Mouse (Mus musculus): Measurements from ENCODE around the gene Tgfa. TPM values are rescaled to one million over a fixed set of nuclear protein-coding genes. Genes with fewer than 3 reads are reported as not detected.

Gene Tgfa
- polyA plus RNA-seq, 1 experiment from 2014 or later, result 7.2 TPM

- Histone ChIP-seq H3K27ac (ENCODE audit: low read length) (no peak overlapping the region), H3K9me3 (replicated peaks; ENCODE audit: control insufficient read depth, low read length) (no peaks in the 10 kb centered on the region), H3K4me3 (replicated peaks; ENCODE audit: low read length) (no peak overlapping the region), H3K9ac (ENCODE audit: low read length) (no peak overlapping the region), H3K4me2 (ENCODE audit: low read depth, low read length) (no peak overlapping the region), H3K36me3 (ENCODE audit: control insufficient read depth, insufficient read depth, low read length) (no peaks in the 10 kb centered on the region), H3K4me1 (ENCODE audit: control insufficient read depth, insufficient read depth, low read length) (0 out of 2 replicates have a peak, but pooled peaks cover 3% of the 10 kb centered on the region), H3K27me3 (ENCODE audit: control insufficient read depth, insufficient read depth, low read length) (no peaks in the 10 kb centered on the region)
- WGBS, result 84% methylated on average over 9 of the region's 9 CpGs
- ATAC-seq (ENCODE audit: insufficient read depth, low FRiP score), result no peak
These were observed 60.9 kb downstream of the Tgfa start for GRCm38 (mm10) chr6:86255899-86256298.

- 87% methylated on average over 6 of the region's 6 CpGs for WGBS
- no peak overlapping the region for H3K4me3 ChIP-seq (replicated peaks; ENCODE audit: low read length)
These were observed 64.2 kb downstream of the Tgfa start for GRCm38 (mm10) chr6:86259242-86259641.

GRCm38 (mm10) chr6:86260322-86261050, 65.5 kb downstream of the Tgfa start:
- WGBS, result 59% methylated on average over 7 of the region's 7 CpGs
- ATAC-seq (ENCODE audit: insufficient read depth, low FRiP score), result no peak
- no peak overlapping the region for H3K4me3 ChIP-seq (replicated peaks; ENCODE audit: low read length)
- no peak overlapping the region for H3K4me2 ChIP-seq (ENCODE audit: low read depth, low read length)
- H3K9me3 ChIP-seq (replicated peaks; ENCODE audit: control insufficient read depth, low read length), result no peaks in the 10 kb centered on the region
- H3K36me3 ChIP-seq (ENCODE audit: control insufficient read depth, insufficient read depth, low read length), result no peaks in the 10 kb centered on the region
- no peaks in the 10 kb centered on the region for H3K27me3 ChIP-seq (ENCODE audit: control insufficient read depth, insufficient read depth, low read length)
- no peak overlapping the region for H3K9ac ChIP-seq (ENCODE audit: low read length)
- H3K27ac ChIP-seq (ENCODE audit: low read length), result no peak overlapping the region
- no peaks in the 10 kb centered on the region for H3K4me1 ChIP-seq (ENCODE audit: control insufficient read depth, insufficient read depth, low read length)

More at GRCm38 (mm10) chr6:86259242-86259641, 64.2 kb downstream of the Tgfa start:
- Histone ChIP-seq H3K9me3 (replicated peaks; ENCODE audit: control insufficient read depth, low read length) (no peaks in the 10 kb centered on the region), H3K4me2 (ENCODE audit: low read depth, low read length) (no peak overlapping the region), H3K27me3 (ENCODE audit: control insufficient read depth, insufficient read depth, low read length) (no peaks in the 10 kb centered on the region), H3K36me3 (ENCODE audit: control insufficient read depth, insufficient read depth, low read length) (no peaks in the 10 kb centered on the region), H3K27ac (ENCODE audit: low read length) (no peak overlapping the region), H3K4me1 (ENCODE audit: control insufficient read depth, insufficient read depth, low read length) (no peaks in the 10 kb centered on the region), H3K9ac (ENCODE audit: low read length) (no peak overlapping the region)
- ATAC-seq (ENCODE audit: insufficient read depth, low FRiP score), result no peak

- Histone ChIP-seq H3K36me3 (ENCODE audit: control insufficient read depth, insufficient read depth, low read length) (no peaks in the 10 kb centered on the region), H3K27me3 (ENCODE audit: control insufficient read depth, insufficient read depth, low read length) (no peaks in the 10 kb centered on the region), H3K9ac (ENCODE audit: low read length) (no peak overlapping the region), H3K4me1 (ENCODE audit: control insufficient read depth, insufficient read depth, low read length) (no peaks in the 10 kb centered on the region), H3K9me3 (replicated peaks; ENCODE audit: control insufficient read depth, low read length) (no peaks in the 10 kb centered on the region), H3K27ac (ENCODE audit: low read length) (no peak overlapping the region; the same call in 1 of the 2 replicates), H3K4me2 (ENCODE audit: low read depth, low read length) (no peak overlapping the region), H3K4me3 (replicated peaks; ENCODE audit: low read length) (no peak overlapping the region)
- ATAC-seq (ENCODE audit: insufficient read depth, low FRiP score), result no peak
- WGBS, result 73% methylated on average over 5 of the region's 5 CpGs
These were observed 71.8 kb downstream of the Tgfa start for GRCm38 (mm10) chr6:86266786-86267185.

GRCm38 (mm10) chr6:86270373-86271068, 75.5 kb downstream of the Tgfa start:
- no peaks in the 10 kb centered on the region for H3K27me3 ChIP-seq (ENCODE audit: control insufficient read depth, insufficient read depth, low read length)
- ATAC-seq (ENCODE audit: insufficient read depth, low FRiP score), result no peak
- no peaks in the 10 kb centered on the region for H3K36me3 ChIP-seq (ENCODE audit: control insufficient read depth, insufficient read depth, low read length)
- no peak overlapping the region for H3K4me2 ChIP-seq (ENCODE audit: low read depth, low read length)
- WGBS, result 63% methylated on average over 8 of the region's 8 CpGs
- no peak overlapping the region for H3K4me3 ChIP-seq (replicated peaks; ENCODE audit: low read length)
- H3K4me1 ChIP-seq (ENCODE audit: control insufficient read depth, insufficient read depth, low read length), result no peaks in the 10 kb centered on the region
- no peaks in the 10 kb centered on the region for H3K9me3 ChIP-seq (replicated peaks; ENCODE audit: control insufficient read depth, low read length)
- H3K27ac ChIP-seq (ENCODE audit: low read length), result no peak overlapping the region
- H3K9ac ChIP-seq (ENCODE audit: low read length), result no peak overlapping the region

GRCm38 (mm10) chr6:86271130-86271529, 76.1 kb downstream of the Tgfa start:
- Histone ChIP-seq H3K36me3 (ENCODE audit: control insufficient read depth, insufficient read depth, low read length) (no peaks in the 10 kb centered on the region), H3K9me3 (replicated peaks; ENCODE audit: control insufficient read depth, low read length) (no peaks in the 10 kb centered on the region; the same call in 1 of the 2 replicates), H3K9ac (ENCODE audit: low read length) (no peak overlapping the region), H3K27ac (ENCODE audit: low read length) (no peak overlapping the region), H3K4me1 (ENCODE audit: control insufficient read depth, insufficient read depth, low read length) (no peaks in the 10 kb centered on the region), H3K27me3 (ENCODE audit: control insufficient read depth, insufficient read depth, low read length) (no peaks in the 10 kb centered on the region), H3K4me2 (ENCODE audit: low read depth, low read length) (no peak overlapping the region), H3K4me3 (replicated peaks; ENCODE audit: low read length) (no peak overlapping the region)
- ATAC-seq (ENCODE audit: insufficient read depth, low FRiP score), result no peak
- 67% methylated on average over 5 of the region's 5 CpGs for WGBS

- H3K4me1 ChIP-seq (ENCODE audit: control insufficient read depth, insufficient read depth, low read length), result no peaks in the 10 kb centered on the region
- no peak for ATAC-seq (ENCODE audit: insufficient read depth, low FRiP score)
- no peak overlapping the region for H3K4me2 ChIP-seq (ENCODE audit: low read depth, low read length)
- WGBS, result 94% methylated on average over 4 of the region's 4 CpGs
- no peaks in the 10 kb centered on the region for H3K36me3 ChIP-seq (ENCODE audit: control insufficient read depth, insufficient read depth, low read length)
- H3K9me3 ChIP-seq (replicated peaks; ENCODE audit: control insufficient read depth, low read length), result no peaks in the 10 kb centered on the region; the same call in 1 of the 2 replicates
- no peaks in the 10 kb centered on the region for H3K27me3 ChIP-seq (ENCODE audit: control insufficient read depth, insufficient read depth, low read length)
- H3K9ac ChIP-seq (ENCODE audit: low read length), result no peak overlapping the region
- H3K4me3 ChIP-seq (replicated peaks; ENCODE audit: low read length), result no peak overlapping the region
- no peak overlapping the region for H3K27ac ChIP-seq (ENCODE audit: low read length)
These were observed 80.7 kb downstream of the Tgfa start for GRCm38 (mm10) chr6:86275704-86276103.

GRCm38 (mm10) chr6:86276816-86277215, 81.8 kb downstream of the Tgfa start:
- Histone ChIP-seq H3K27me3 (ENCODE audit: control insufficient read depth, insufficient read depth, low read length) (no peaks in the 10 kb centered on the region), H3K4me2 (ENCODE audit: low read depth, low read length) (no peak overlapping the region), H3K4me3 (replicated peaks; ENCODE audit: low read length) (no peak overlapping the region), H3K9me3 (replicated peaks; ENCODE audit: control insufficient read depth, low read length) (no peaks in the 10 kb centered on the region; the same call in 1 of the 2 replicates), H3K4me1 (ENCODE audit: control insufficient read depth, insufficient read depth, low read length) (no peaks in the 10 kb centered on the region), H3K36me3 (ENCODE audit: control insufficient read depth, insufficient read depth, low read length) (no peaks in the 10 kb centered on the region), H3K9ac (ENCODE audit: low read length) (no peak overlapping the region), H3K27ac (ENCODE audit: low read length) (no peak overlapping the region)
- ATAC-seq (ENCODE audit: insufficient read depth, low FRiP score), result no peak
- WGBS, result 91% methylated on average over 2 of the region's 2 CpGs

GRCm38 (mm10) chr6:86277620-86278019, 82.6 kb downstream of the Tgfa start:
- Histone ChIP-seq H3K9me3 (replicated peaks; ENCODE audit: control insufficient read depth, low read length) (no peaks in the 10 kb centered on the region; the same call in 1 of the 2 replicates), H3K4me2 (ENCODE audit: low read depth, low read length) (no peak overlapping the region), H3K36me3 (ENCODE audit: control insufficient read depth, insufficient read depth, low read length) (no peaks in the 10 kb centered on the region), H3K4me3 (replicated peaks; ENCODE audit: low read length) (no peak overlapping the region), H3K27me3 (ENCODE audit: control insufficient read depth, insufficient read depth, low read length) (no peaks in the 10 kb centered on the region), H3K9ac (ENCODE audit: low read length) (no peak overlapping the region), H3K4me1 (ENCODE audit: control insufficient read depth, insufficient read depth, low read length) (no peaks in the 10 kb centered on the region), H3K27ac (ENCODE audit: low read length) (no peak overlapping the region)
- 74% methylated on average over 7 of the region's 7 CpGs for WGBS
- ATAC-seq (ENCODE audit: insufficient read depth, low FRiP score), result no peak

All from stomach, embryonic 16.5 days (tissue).